13 mouse cellular contexts compared by ENCODE assay signal in the genomic region with DNA sequence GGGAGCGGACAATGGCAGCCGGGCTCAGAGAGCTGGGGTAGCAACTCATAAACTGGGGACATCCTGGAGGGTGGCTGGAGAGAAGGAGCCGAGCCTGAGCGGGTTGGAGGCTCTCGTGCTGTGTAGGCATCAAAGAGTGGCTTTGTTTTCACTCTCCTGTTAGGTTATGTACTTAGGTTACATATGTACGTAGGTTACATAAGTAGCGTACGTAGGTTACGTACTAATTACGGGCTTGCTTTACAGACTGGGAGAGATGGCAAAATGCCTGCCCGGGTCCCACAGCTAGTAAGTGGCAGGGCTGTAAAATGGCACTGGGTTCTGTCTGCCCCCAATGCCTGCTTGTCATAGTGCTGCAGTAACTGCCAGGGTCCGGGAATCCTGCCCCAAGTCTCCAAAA. TPM values are rescaled to one million over a fixed set of nuclear protein-coding genes. Genes with fewer than 3 reads are reported as not detected.
DNase-seq lines count a peak whose midpoint lies in the region; ATAC-seq and TF ChIP-seq lines count a peak whose summit lies in the region.
"Had no signal": no experiment of that assay in that cellular context is flagged by ENCODE, and none has a peak within 500 bp of the region (broad histone marks: within the 10 kb centered on the region; RNA-seq: fewer than 3 reads in every experiment).

No protein-coding gene starts in this region.

- H3K4me1 ChIP-seq in midbrain, embryonic 12.5 days = peaks cover 21% of the 10 kb centered on the region
- no peaks in the 10 kb centered on the region for H3K4me1 ChIP-seq in midbrain, postnatal 0 days (ENCODE audit: insufficient read depth, low read length)
- H3K4me1 ChIP-seq in limb, embryonic 13.5 days = peaks cover 11% of the 10 kb centered on the region
- H3K4me1 ChIP-seq in stomach, postnatal 0 days (replicated peaks; ENCODE audit: control insufficient read depth, insufficient read depth) = no peaks in the 10 kb centered on the region

- no peak overlapping the region for H3K9ac ChIP-seq in midbrain, embryonic 12.5 days (replicated peaks)
- no peak overlapping the region for H3K9ac ChIP-seq in midbrain, postnatal 0 days (replicated peaks; ENCODE audit: low read length, poor library complexity, severe bottlenecking)
- no peak overlapping the region for H3K9ac ChIP-seq in limb, embryonic 13.5 days
- no peak overlapping the region for H3K9ac ChIP-seq in stomach, postnatal 0 days (ENCODE audit: low read length)

- DNase-seq in gastrocnemius, adult 2 months = no peak
- DNase-seq in gastrocnemius, postnatal 14 days = no peak
- DNase-seq in midbrain, postnatal 0 days (ENCODE audit: low spot score) = no peak
- DNase-seq in stomach, postnatal 0 days (ENCODE audit: low spot score) = no peak
- no peak for DNase-seq in heart, adult 9 months (ENCODE audit: low spot score in 2 of 2)
- DNase-seq in adrenal gland, adult (ENCODE audit: inconsistent age in 2 of 2, low spot score in 1 of 2) = no peak

- no peaks in the 10 kb centered on the region for H3K9me3 ChIP-seq in midbrain, embryonic 12.5 days
- no peaks in the 10 kb centered on the region for H3K9me3 ChIP-seq in midbrain, postnatal 0 days (ENCODE audit: low read length)
- H3K9me3 ChIP-seq in limb, embryonic 13.5 days = no peaks in the 10 kb centered on the region
- no peaks in the 10 kb centered on the region for H3K9me3 ChIP-seq in stomach, postnatal 0 days (ENCODE audit: control insufficient read depth, low read length)

- 62% methylated on average over 12 of the region's 12 CpGs for WGBS in midbrain, embryonic 12.5 days
- WGBS in midbrain, postnatal 0 days = 58% methylated on average over 12 of the region's 12 CpGs
- WGBS in limb, embryonic 13.5 days = 43% methylated on average over 12 of the region's 12 CpGs
- WGBS in stomach, postnatal 0 days = 67% methylated on average over 12 of the region's 12 CpGs

- TF ChIP-seq CTCF in gastrocnemius, adult 2 months (IDR thresholded peaks at IDR 0.05) = no peak
- TF ChIP-seq CTCF in midbrain, postnatal 0 days (IDR thresholded peaks at IDR 0.05) = no peak
- TF ChIP-seq CTCF in stomach, postnatal 0 days (IDR thresholded peaks at IDR 0.05; ENCODE audit: low read depth) = no peak

- intact Hi-C loops in gastrocnemius, adult 2 months (cut with DNase I) = loop anchor here (1.0 to 5.0 kb wide), 2 partner anchors 69 to 230 kb away; a partner anchor contains a TSS
- intact Hi-C loops in gastrocnemius, postnatal 14 days (cut with DNase I; ENCODE audit: low total_unique reads) = loop anchor here (5.0 kb wide), 1 partner anchor 230 kb away; a partner anchor contains a TSS

- H3K4me3 ChIP-seq in gastrocnemius, adult 2 months = peak overlapping the region; percentile 47
- no peak overlapping the region for H3K4me3 ChIP-seq in midbrain, embryonic 12.5 days
- H3K4me3 ChIP-seq in midbrain, postnatal 0 days (ENCODE audit: low read depth, low read length) = no peak overlapping the region
- peak overlapping the region; percentile 10; the same call in 1 of the 2 replicates for H3K4me3 ChIP-seq in limb, embryonic 13.5 days
- H3K4me3 ChIP-seq in stomach, postnatal 0 days (ENCODE audit: low read depth, low read length) = no peak overlapping the region
- H3K4me3 ChIP-seq: erythroblast, embryonic 14.5 days had no signal

- H3K4me2 ChIP-seq in midbrain, embryonic 12.5 days (replicated peaks) = no peak overlapping the region
- H3K4me2 ChIP-seq in midbrain, postnatal 0 days (ENCODE audit: low read depth, low read length, poor library complexity, severe bottlenecking) = no peak overlapping the region
- peak overlapping the region; percentile 56 for H3K4me2 ChIP-seq in limb, embryonic 13.5 days (replicated peaks)
- H3K4me2 ChIP-seq in stomach, postnatal 0 days (replicated peaks; ENCODE audit: low read depth) = no peak overlapping the region

- no peaks in the 10 kb centered on the region for H3K36me3 ChIP-seq in midbrain, embryonic 12.5 days
- H3K36me3 ChIP-seq in midbrain, postnatal 0 days (ENCODE audit: insufficient read depth, low read length) = no peaks in the 10 kb centered on the region
- no peaks in the 10 kb centered on the region for H3K36me3 ChIP-seq in limb, embryonic 13.5 days
- H3K36me3 ChIP-seq in stomach, postnatal 0 days (ENCODE audit: control insufficient read depth, insufficient read depth, low read length) = no peaks in the 10 kb centered on the region

- peaks cover 64% of the 10 kb centered on the region for H3K27me3 ChIP-seq in midbrain, embryonic 12.5 days
- no peaks in the 10 kb centered on the region; the same call in 1 of the 2 replicates for H3K27me3 ChIP-seq in midbrain, postnatal 0 days (ENCODE audit: insufficient read depth, low read length)
- peaks cover 10% of the 10 kb centered on the region for H3K27me3 ChIP-seq in limb, embryonic 13.5 days
- no peaks in the 10 kb centered on the region for H3K27me3 ChIP-seq in stomach, postnatal 0 days (ENCODE audit: control insufficient read depth, insufficient read depth, low read length)

- H3K27ac ChIP-seq in gastrocnemius, adult 2 months = peak overlapping the region; percentile 12; the same call in 1 of the 2 replicates
- no peak overlapping the region for H3K27ac ChIP-seq in midbrain, embryonic 12.5 days (replicated peaks)
- no peak overlapping the region for H3K27ac ChIP-seq in midbrain, postnatal 0 days (ENCODE audit: low read depth, low read length)
- H3K27ac ChIP-seq in limb, embryonic 13.5 days = peak overlapping the region; percentile 77
- no peak overlapping the region for H3K27ac ChIP-seq in stomach, postnatal 0 days (replicated peaks)

- no peak for TF ChIP-seq EP300 in stomach, postnatal 0 days (optimal IDR thresholded peaks at IDR 0.05)

- ATAC-seq in midbrain, embryonic 12.5 days (ENCODE audit: low FRiP score, low read depth) = peak; percentile 44; the same call in 1 of the 2 replicates
- no peak for ATAC-seq in midbrain, postnatal 0 days (ENCODE audit: low FRiP score)
- ATAC-seq in limb, embryonic 13.5 days (ENCODE audit: low FRiP score, low read depth) = peak; percentile 74
- ATAC-seq in stomach, postnatal 0 days (ENCODE audit: low FRiP score, low TSS enrichment) = peak; percentile 58

RNA-seq across cellular contexts. Expression of a gene that starts 18.3 kb away (rescaled TPM):
- total RNA-seq in gastrocnemius, adult 2 months (2021) = under 1 TPM; 0.18 to 0.28 TPM
- total RNA-seq in gastrocnemius, postnatal 14 days (2021) = under 1 TPM; 0.31 to 0.44 TPM
- 0.69 and 1.1 TPM in 2 replicates for polyA plus RNA-seq in midbrain, embryonic 12.5 days (2016; fragmentation: Nextera tagmentation; extraction: Ambion mirVana)
- 0.49 and 0.52 TPM in 2 replicates for total RNA-seq in midbrain, postnatal 0 days (2014; rRNA removed)
- polyA plus RNA-seq in midbrain, postnatal 0 days (2015; fragmentation: Nextera tagmentation; extraction: Ambion mirVana) = 0.64 and 0.76 TPM in 2 replicates
- 1.5 and 1.7 TPM in 2 replicates for polyA plus RNA-seq in limb, embryonic 13.5 days (2015; fragmentation: Nextera tagmentation; extraction: Ambion mirVana)
- 2.1 and 2.4 TPM in 2 replicates for polyA plus RNA-seq in stomach, postnatal 0 days (2015; fragmentation: Nextera tagmentation; extraction: Ambion mirVana)

RNA-seq across cellular contexts. Expression of a gene that starts 54.9 kb away (rescaled TPM):
- total RNA-seq in gastrocnemius, adult 2 months (2021) = not detected
- total RNA-seq in gastrocnemius, postnatal 14 days (2021) = not detected
- polyA plus RNA-seq in midbrain, embryonic 12.5 days (2016; fragmentation: Nextera tagmentation; extraction: Ambion mirVana) = 38.0 and 38.8 TPM in 2 replicates
- total RNA-seq in midbrain, postnatal 0 days (2014; rRNA removed) = not detected in 2 replicates
- polyA plus RNA-seq in midbrain, postnatal 0 days (2015; fragmentation: Nextera tagmentation; extraction: Ambion mirVana) = not detected in 2 replicates
- polyA plus RNA-seq in limb, embryonic 13.5 days (2015; fragmentation: Nextera tagmentation; extraction: Ambion mirVana) = not detected in 2 replicates
- polyA plus RNA-seq in stomach, postnatal 0 days (2015; fragmentation: Nextera tagmentation; extraction: Ambion mirVana) = 0.06 TPM in 1 of 2 replicates, not detected in the other
- total RNA-seq: left cerebral cortex, adult 8-10 months; neutrophil, adult 5-6 weeks had no signal
- polyA plus RNA-seq: erythroblast, embryonic 14.5 days; heart, postnatal 0 days; stomach, embryonic 14.5 days had no signal

Comparison
In these comparisons a context has a peak if more than half of its experiments do, and no peak if none do; other contexts are left out.
1. RNA of a gene that starts 54.9 kb away (polyA plus RNA-seq): 38.0 to 38.8 TPM in midbrain, embryonic 12.5 days; not detected in midbrain, postnatal 0 days, not detected in limb, embryonic 13.5 days and 0.06 TPM in stomach, postnatal 0 days; every median in the first group is over 10 times any median in the second.
2. H3K27ac ChIP-seq: peak in gastrocnemius, adult 2 months (single experiment) and limb, embryonic 13.5 days (single experiment); none in midbrain, embryonic 12.5 days (single experiment), midbrain, postnatal 0 days (single experiment) and stomach, postnatal 0 days (single experiment).
3. H3K4me3 ChIP-seq: peak in gastrocnemius, adult 2 months (single experiment) and limb, embryonic 13.5 days (single experiment); none in midbrain, embryonic 12.5 days (single experiment), midbrain, postnatal 0 days (single experiment) and stomach, postnatal 0 days (single experiment).